Mouse (Mus musculus) colon, adult 2 months (tissue): Measurements from ENCODE around the gene Prdm16. TPM values are rescaled to one million over a fixed set of nuclear protein-coding genes. Genes with fewer than 3 reads are reported as not detected.

Source experiments
- polyA plus RNA-seq: library from polyadenylated mRNA; depleted of rRNA; stranded (reverse); fragments of >200 nt; gene quantifications from 2 replicates; pipeline ENCODE4 v1.2.3, GENCODE M21; 2012; rRNA removed

Prdm16 gene
- 7.6 and 11.9 TPM in 2 replicates for polyA plus RNA-seq

GRCm38 (mm10) chr4:154636721-154637311, at the start of gene Prdm16:
Gene Prdm16, minus strand, starts transcription at chr4:154636873.

GRCm38 (mm10) chr4:154667767-154668166, 31.1 kb upstream of the Prdm16 start, which contains the start of gene Actrt2:
Gene Actrt2, minus strand, starts transcription at chr4:154667867.

GRCm38 (mm10) chr4:154335761-154336160, 300.9 kb downstream of the Prdm16 start, which contains the start of gene B230104I21Rik:
Gene B230104I21Rik, plus strand, starts transcription at chr4:154336127.

DNA sequence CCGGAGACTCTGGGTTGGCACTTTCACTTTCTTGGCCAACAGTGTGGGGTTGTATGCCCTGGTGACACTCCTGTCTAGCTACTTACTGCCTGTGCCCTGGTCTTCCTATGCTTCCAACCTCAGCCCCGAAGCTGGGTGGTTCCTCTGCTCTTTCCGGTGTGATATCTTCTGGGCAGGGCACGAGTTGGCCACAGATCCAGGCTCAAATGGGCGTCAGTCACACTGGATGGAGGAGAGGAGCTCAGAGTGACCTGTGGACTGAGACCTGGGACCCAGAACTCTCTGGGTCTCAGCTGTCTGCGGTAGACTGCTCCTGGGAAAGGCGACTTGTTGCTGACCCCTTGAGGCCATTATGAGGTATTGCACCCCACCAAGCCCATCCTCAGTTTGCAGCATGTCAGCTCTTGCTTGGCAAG, 335.2 kb downstream of the Prdm16 start, which contains the start of gene Arhgef16:
Gene Arhgef16 (minus strand): TSS at position 211 of the 416 bp plus-strand sequence.

Other genes with a start within 250 kb of the Prdm16 start
- gene Actrt2, start 31.0 kb upstream of the Prdm16 start, polyA plus RNA-seq = not detected in 2 replicates
- gene Ttc34, start 200.6 kb upstream of the Prdm16 start, polyA plus RNA-seq = 0.14 and 0.19 TPM in 2 replicates
- gene Mmel1, start 232.7 kb upstream of the Prdm16 start, polyA plus RNA-seq = 0.23 TPM in 1 of 2 replicates, not detected in the other